Mouse (Mus musculus) heart, postnatal 14 days (tissue): ENCODE measurements at regions not wholly inside any gene's neighbourhood (a gene's known extent, or its start where the extent isn't known, plus 50 kb on each side); places are given as distances from the start of the nearest gene placed in this dataset.

Experiments used
- DNase-seq, 2 experiments: peaks; one replicate each; pipeline ENCODE4 v3.0.0; 2021 to 2022
- intact Hi-C: fragments of 180-260 bp; cut with DNase I; formaldehyde crosslinking; loops from one replicate; pipeline ENCODE4 v1.15.1; 2025

GRCm38 (mm10) chr10:8960964-8961675 lies 75.2 kb upstream of the Sash1 start:
- intact Hi-C loops, result no loop called here
- DNase-seq, result no peak

DNA sequence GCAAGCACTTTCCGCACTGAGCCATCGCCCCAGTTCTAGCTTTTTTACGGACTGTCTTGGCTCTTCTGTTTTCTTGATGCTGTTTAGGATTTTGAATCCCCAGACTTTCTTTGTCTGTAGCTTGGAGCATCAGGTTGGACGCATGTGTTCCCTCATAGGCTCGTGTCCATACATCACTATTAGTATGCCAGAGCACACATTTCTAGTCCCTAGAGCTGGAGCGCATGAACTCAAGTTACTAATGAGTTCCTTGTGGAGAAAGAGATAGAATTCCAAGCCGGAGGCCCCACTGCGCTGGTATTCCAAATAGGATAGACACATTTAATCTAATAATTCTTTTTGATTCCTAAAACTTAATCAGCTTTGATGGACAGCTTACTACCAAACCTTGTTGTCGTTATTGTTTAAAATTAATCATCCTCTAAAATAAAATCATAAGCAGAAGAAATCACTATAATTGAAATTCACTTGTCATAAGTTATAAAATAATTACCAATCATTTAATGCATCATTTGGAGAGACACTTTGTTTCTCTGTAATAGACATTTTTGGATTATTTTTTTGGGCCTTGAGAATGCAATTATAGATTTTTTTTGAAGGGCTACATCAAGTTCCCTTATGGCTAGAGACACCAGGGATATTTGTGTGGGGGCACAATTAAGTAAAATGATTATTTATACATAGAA lies 74.5 kb upstream of the Sash1 start:
- intact Hi-C loops, result no loop called here
- DNase-seq, result no peak

GRCm38 (mm10) chr10:8955499-8956211 lies 69.8 kb upstream of the Sash1 start:
- intact Hi-C loops, result no loop called here
- DNase-seq, result peak in 1 of 2 experiments; percentile 13

GRCm38 (mm10) chr10:8954003-8954402 lies 68.1 kb upstream of the Sash1 start:
- intact Hi-C loops, result no loop called here
- DNase-seq, result no peak

DNA sequence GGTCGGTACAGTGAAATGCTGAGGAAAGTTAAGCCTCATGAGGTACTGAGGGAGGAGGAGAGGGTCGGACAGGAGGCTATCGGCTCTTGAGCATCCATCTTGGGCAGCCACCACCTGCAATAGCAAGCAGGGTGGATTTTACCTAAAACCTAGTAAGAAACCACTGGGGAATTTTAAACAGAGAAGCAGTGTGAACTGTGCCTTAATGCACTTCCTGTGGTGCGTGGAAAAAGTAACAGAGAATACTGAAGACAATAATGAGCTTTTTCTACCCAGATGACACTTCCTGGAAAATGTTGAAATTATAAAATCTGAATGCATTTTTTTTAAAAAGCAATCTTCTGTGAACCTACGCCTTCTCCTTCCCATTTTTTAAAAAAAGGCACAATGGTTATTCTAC lies 67.1 kb upstream of the Sash1 start:
- intact Hi-C loops, result no loop called here
- no peak for DNase-seq

DNA sequence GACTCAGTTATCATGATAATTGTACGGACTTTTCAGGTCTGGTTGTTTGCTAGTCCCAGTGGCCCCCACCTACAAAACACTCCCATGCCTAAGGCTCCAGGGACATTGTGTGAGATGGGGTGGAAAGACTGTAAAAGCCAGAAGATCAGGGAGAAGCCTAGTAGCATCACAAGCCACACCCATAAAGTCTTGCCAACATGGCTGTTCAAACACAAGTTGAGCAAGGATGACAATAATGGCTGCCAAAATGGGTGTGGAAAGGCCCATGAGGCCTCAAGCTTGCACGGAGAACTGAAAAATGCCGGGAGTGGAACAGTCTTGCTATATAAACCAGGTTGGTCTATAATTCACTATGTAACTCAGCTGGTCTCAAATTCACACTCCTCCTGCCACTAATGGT lies 66.1 kb upstream of the Sash1 start:
- no peak for DNase-seq
- intact Hi-C loops, result no loop called here

- DNase-seq, result no peak
- intact Hi-C loops, result no loop called here
Observed at GRCm38 (mm10) chr10:8951236-8951825, 65.5 kb upstream of the Sash1 start.

GRCm38 (mm10) chr10:8948227-8948626 lies 62.4 kb upstream of the Sash1 start:
- intact Hi-C loops, result loop anchor here (5.0 kb wide), 1 partner anchor 61 kb away; the partner anchor contains the start of gene Sash1
- DNase-seq, result no peak

DNA sequence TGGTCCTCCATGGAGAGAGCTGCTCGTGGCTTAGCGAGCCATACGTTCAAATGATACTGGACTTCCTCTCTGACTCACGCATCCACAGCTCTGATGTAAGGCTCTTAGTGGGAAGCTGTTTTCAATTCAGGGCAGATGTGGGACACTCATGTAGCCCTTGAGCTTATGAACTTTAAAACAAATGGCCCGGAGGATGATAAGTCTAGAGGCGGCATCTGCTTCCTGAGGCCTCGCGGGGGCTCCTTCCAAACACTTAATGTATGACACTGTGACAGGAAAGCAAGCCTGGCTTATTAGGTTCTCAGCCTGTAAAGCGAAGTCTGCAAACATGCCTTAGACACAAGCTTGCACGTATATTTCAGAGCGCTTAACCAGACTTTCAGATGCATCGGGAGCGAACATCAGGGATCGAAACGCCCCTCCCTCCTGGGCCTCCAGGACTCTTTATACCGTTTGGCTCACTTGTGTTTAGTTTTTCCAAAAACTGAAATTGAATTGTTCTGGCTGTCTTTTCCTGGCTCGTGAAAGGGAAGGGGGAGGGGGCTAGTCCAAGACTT lies 59.4 kb upstream of the Sash1 start:
- peak in 1 of 2 experiments; percentile 29 for DNase-seq
- intact Hi-C loops, result loop anchor here (5.0 kb wide), 1 partner anchor 58 kb away; the partner anchor contains the start of gene Sash1

- intact Hi-C loops, result no loop called here
Observed at GRCm38 (mm10) chr10:8944586-8944985, 58.7 kb upstream of the Sash1 start.

GRCm38 (mm10) chr10:8943698-8944097 lies 57.8 kb upstream of the Sash1 start:
- intact Hi-C loops, result no loop called here
- DNase-seq, result no peak

More at GRCm38 (mm10) chr10:8944586-8944985, 58.7 kb upstream of the Sash1 start:
- DNase-seq, result no peak

GRCm38 (mm10) chr10:8942967-8943471 lies 57.1 kb upstream of the Sash1 start:
- intact Hi-C loops, result no loop called here
- DNase-seq, result no peak

GRCm38 (mm10) chr10:8936369-8936768 lies 50.5 kb upstream of the Sash1 start:
- peak; percentile 40 to 43 for DNase-seq
- intact Hi-C loops, result loop anchor here (2.0 kb wide), 1 partner anchor 32 kb away; no protein-coding TSS in a partner anchor
